Mouse (Mus musculus) v-Abl transformed pro-B cells (cell line): ENCODE results near the gene Klhdc3.

ENCODE experiments used
- in situ Hi-C, 2 experiments: fragments of 400-800 bp; cut with MboI; formaldehyde crosslinking; loops; one replicate each; pipeline ENCODE4 v1.15.1; 2025; ENCODE audit not compliant: unreplicated experiment in 2 of 2

Klhdc3 gene

DNA sequence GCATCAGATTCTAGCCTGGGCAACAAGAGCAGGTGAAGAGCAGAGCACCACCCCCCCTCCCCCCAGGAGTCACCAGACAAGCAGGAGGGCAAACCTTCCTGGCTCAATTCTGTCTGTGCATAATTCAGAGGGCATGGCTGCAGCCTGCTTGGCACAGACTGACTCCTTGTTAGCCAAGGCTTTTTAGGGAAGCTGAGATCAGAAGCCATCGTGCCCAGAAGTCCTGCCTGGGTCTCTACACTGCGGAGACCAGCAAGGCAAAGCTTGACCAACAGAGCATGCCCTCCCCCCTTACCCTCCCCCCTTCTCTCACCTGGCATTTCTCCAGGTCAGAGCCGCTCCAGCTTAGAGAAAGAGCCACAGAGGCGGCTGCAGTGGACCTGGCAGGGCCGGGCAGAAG lies 18.0 kb downstream of the Klhdc3 start:
- in situ Hi-C loops: no loop called here

DNA sequence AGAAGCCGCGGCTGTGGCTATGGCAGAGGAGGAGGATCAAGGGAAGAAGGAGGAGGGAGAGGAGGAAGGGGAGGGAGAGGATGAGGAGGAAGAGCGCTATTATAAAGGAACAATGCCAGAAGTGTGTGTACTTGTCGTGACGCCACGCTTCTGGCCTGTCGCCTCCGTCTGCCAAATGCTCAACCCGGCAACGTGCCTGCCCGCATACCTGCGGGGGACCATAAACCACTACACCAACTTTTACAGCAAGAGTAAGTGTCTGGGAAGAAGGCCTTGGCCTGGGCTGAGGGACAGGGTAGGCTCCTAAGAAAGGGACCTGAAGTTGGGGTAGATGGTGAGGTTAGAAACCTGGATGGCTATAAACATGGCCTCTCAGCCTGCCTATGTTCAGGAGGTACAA lies 18.7 kb downstream of the Klhdc3 start:
- in situ Hi-C loops: no loop called here

DNA sequence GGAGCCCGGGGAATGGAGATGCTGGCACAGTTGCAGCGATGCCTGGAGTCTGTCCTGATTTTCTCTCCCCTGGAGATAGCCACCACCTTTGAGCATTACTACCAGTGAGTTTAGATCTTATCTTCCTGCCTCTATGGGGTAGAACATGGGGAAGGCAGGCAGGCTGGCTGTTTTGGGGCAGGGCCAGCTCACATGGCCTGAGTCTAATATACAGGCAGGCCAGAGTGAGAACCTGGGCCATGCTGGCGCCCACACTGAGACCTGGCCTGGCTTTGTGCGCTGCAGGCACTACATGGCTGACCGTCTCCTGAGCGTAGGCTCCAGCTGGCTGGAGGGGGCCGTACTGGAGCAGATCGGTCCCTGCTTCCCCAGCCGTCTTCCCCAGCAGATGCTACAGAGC lies 19.4 kb downstream of the Klhdc3 start:
- in situ Hi-C loops: no loop called here

DNA sequence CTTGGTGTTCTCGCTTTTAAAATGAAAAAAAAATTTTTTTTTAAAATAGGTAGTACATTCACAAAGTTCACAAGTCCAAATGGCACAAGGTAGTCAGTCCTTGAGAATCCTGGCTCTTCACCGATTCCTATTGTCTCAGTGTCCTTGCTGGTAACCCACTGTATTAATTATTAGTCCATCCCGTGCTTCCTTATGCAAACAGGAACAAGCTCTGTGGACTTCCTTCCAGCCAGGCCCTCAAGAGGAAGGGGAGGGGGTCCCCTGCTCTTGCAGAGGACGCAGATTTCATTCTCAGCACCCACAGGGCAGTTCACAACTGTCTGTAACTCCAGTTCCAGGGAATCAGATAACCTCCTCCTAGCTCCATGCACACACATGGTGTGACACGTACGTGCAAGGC lies 24.7 kb downstream of the Klhdc3 start:
- in situ Hi-C loops: no loop called here

DNA sequence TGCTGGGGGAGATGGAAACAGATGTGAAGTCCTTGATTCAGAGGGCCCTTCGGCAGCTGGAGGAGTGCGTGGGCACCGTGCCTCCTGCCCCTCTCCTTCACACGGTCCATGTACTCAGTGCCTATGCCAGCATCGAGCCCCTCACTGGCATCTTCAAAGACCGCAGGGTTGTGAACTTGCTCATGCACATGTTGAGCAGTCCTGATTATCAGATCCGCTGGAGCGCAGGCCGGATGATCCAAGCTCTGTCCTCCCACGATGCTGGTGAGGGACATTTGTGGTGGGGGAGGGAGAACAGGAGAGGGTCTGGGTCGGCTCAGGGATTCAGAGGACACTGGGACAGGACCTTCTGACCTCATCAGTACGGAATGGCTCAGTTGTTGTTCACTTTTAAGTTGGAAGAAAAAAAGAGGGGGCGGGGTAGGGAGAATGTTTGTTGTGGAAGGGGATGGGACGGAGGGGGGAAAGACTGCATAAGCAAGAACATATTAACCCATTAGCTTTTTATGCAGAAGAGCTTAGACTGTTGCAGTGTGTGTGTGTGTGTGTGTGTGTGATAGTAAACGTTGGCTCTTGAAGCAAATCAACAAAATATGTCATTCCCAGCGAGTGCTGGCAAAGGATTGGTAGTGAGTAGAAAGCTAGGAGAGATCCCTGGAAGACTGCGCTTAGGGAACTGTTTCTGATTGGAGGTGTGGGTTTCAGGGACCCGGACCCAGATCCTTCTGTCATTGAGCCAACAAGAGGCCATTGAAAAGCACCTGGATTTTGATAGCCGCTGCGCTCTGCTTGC lies 28.8 kb downstream of the Klhdc3 start:
- in situ Hi-C loops: no loop called here

DNA sequence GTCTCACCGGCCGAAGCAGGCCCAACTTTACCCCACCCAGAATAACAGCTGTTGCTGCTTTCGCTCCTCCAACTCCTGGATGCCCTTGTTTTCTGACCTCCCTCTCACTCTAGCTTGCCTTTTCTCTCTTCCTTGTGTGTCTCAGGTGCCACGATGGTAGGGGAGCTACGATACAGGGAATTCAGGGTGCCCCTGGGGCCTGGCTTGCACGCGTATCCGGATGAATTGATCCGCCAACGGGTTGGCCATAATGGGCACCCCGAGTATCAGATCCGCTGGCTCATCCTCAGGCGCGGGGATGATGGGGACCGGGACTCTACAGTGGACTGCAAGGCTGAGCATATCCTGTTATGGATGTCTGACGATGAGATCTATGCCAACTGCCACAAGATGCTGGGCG lies 29.4 kb downstream of the Klhdc3 start:
- in situ Hi-C loops: no loop called here

DNA sequence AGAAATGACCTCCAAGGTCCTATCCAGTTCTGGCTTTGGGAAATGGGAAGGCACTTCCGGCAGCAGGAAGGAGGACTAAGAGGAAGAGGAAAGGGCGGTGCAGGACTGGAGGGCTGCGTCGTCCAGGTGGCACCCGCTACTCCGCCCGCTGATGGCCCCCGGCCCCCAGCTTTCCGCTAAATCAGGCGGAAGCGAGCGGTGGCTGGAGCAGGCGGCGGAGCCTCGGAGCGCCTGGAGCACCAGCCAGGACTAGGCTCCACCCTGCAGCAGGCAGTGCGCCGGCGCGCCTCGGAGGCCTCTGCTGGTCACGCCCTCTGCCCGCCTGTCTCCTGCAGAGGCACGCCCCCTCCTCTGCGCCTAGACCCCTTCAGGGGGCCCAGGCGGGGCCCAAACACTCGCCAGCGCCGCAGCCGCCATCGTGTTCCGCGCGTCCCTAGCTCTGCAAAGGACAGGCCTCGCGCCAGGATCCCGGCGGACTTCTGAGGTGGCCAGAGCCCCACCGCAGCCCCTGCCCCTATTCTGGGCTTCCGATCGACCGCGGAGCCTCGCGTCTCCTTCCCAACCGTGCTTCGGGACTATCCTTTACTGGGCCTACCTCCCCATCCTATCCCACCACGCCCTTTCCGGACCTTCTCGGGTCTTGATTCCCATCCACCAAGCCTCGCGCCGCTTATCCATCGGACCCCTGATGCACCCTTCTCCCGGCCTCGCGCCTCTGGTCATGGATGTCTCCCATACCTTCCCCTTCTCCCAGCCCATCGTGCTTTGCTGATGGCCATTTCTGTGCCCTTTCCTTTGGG lies 30.3 kb downstream of the Klhdc3 start, which contains the start of gene Cul7:
Gene Cul7, plus strand, starts transcription at position 106 of the 800 bp plus-strand sequence.
- in situ Hi-C loops: no loop called here

DNA sequence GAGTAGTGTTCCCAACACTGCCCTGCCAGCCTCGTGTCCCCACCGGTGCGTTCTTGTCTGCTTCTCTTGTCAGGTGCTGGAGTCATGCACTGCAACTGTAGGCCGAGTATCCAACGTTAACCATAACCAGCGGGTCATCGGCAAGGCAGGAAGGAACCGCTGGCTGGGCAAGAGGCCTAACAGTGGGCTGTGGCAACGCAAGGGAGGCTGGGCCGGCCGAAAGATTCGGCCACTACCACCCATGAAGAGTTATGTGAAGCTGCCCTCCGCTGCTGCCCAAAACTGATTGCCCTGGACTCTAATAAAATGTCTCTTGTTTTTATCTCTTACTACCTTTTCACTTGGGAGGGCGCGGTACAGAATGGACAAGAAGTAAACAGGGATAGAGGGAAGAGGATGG lies 30.9 kb downstream of the Klhdc3 start:
- in situ Hi-C loops: loop anchor here in 1 of 2 experiments (10.0 kb wide), 1 partner anchor 125 kb away; the partner anchor contains the start of gene 2310039H08Rik

DNA sequence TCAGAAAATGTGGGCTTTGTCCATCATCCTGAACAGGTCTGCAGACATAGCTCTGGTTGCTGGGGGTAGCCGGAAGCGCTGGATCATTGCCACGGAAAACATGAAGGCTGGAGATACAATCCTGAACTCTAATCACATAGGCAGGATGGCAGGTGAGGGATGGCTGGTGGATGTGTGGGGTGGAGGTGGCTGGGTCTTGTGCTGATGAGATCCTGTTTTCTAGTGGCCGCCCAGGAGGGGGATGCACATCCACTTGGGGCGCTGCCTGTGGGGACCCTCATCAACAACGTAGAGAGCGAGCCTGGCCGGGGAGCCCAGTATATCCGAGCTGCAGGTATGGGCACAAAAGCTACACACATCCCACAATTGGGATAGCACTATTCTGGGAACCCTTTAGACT lies 32.3 kb downstream of the Klhdc3 start:
- in situ Hi-C loops: loop anchor here in 1 of 2 experiments (10.0 kb wide), 1 partner anchor 126 kb away; the partner anchor contains the start of gene 2310039H08Rik

DNA sequence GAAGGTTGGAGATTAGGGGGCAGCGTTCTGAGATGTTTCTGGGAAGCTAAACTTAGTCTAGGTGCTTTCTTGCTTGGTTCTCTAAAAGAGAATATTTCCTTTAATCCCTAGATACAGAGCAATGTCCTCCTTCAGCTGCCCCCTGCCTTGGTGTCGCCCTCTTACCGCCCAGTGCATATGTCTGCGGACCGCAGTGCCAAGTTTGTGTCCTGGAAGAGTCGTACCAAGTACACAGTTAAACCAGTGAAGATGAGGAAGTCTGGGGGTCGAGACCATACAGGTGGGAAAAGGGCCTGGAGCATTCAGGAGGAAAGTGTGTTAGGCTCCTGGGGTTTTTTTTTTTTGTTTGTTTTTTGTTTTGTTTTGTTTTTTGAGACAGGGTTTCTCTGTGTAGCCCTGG lies 33.4 kb downstream of the Klhdc3 start:
- in situ Hi-C loops: loop anchor here in 1 of 2 experiments (10.0 kb wide), 1 partner anchor 128 kb away; the partner anchor contains the start of gene 2310039H08Rik

DNA sequence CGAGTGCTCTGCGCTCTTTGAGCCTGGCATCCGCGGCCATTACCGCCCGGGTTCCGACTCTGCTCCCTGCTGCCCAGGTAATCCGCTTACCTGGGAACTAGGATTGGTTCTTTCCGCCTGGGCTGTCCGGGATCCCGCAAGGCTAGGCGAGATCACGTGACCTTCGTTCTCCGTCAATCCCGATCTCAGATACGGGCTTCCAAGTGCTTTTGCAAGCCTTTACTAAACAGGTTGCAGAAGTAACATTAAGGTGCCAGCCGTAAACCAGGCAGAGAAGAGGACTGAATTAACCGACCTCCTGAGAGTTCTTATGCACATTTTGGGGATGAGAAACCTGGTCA lies 34.4 kb downstream of the Klhdc3 start:
- in situ Hi-C loops: loop anchor here in 1 of 2 experiments (10.0 kb wide), 1 partner anchor 129 kb away; the partner anchor contains the start of gene 2310039H08Rik

DNA sequence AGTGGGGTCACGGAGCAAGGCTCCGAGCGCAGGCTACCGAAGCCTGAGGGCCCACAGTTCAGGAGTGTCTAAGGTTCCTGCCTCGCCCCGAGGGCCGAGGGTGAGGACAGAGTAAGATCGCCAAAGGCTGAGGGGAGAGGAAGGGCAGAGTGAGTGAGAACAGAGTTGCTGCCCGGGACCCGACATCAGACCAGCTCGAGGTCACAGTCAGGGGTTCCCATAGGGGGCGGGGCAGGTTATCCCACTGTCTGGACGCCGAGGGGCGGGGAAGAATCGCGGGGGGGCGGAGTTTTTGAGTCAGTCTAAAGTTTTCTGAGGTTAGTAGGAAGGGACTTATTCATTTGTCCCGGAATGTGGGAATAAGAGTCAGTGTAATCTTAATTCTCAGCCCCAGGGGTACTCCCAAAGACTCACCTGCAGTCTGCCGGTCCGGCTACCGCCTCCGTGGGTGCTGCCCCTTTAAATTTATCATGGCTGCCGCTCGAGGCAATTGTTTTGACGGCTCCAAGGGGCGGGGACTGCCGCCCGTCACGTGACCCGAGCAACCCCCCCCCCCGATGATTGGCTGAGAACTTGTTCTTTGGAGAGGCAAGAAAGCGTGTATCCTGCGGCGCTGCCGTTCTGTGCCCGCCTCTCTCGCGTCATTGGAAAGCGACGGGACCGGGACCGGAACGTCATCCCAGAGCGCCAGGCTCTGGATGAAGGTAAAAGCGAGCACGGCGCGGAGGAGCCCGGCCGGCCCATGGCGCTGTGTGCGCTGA lies 35.0 kb downstream of the Klhdc3 start, which contains the start of the genes Klc4 and Mrpl2:
Gene Klc4, minus strand, starts transcription at position 462 of the 761 bp plus-strand sequence.
Gene Mrpl2, plus strand, starts transcription at position 669 of the 761 bp plus-strand sequence.
- in situ Hi-C loops: loop anchor here in 1 of 2 experiments (10.0 kb wide), 1 partner anchor 129 kb away; the partner anchor contains the start of gene 2310039H08Rik

DNA sequence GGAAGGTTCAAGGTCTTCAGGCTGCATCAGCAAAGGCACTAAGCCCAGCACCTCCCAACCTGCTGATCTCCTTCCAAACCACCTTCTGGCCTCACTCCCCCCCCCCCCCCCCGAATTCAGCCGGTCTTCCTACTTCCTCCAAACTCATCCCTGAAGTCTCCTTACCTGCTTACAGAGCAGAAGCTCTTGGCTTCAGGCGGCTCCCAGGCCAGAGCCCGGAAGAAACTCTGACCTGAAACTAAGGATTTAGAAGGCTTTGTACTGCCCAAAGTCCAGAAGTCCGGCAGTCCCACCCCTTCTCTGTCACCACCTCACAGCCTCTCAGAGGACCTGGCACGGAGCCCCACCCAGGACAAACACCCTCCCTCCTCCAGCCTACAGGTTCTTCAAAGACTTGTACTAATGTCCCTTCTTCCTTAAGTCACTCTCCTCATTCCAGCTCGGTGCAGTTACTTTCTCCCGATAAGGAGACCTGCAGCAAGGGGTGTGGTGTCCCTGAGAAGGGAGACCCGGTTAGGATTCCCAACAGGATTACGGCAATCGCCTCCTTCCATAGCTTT lies 35.7 kb downstream of the Klhdc3 start:
- in situ Hi-C loops: loop anchor here in 1 of 2 experiments (10.0 kb wide), 1 partner anchor 130 kb away; the partner anchor contains the start of gene 2310039H08Rik

DNA sequence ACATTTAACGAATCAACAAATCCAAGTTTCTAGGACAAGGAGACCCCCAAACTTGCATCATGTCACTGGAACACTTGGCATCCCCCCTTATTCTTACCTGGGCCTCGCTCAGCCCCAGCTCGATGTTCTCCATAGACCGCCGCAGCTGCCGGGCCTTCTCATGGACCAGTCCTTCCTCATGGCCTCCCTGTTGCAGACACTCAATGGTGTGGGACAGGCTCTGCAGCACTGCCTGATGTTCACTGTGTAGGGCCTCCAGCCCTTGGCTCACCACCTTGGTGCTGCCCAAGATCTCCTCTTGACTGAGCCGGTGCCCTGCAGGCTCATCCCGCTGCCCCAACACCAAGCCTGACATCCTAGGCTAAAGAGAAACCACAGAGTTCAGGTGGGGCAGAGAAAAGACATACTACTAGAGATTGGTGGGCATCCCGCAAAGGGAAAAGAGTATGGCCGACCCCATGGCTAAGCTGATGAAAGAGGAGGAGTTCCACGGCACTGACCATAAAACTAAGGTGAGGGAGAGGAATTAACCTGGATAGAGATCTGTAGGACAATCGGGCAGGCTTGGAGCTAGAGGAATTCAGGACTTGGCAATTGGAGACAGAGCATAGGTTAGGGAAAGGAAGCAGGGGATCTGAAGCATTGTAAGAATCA lies 36.4 kb downstream of the Klhdc3 start:
- in situ Hi-C loops: loop anchor here in 1 of 2 experiments (10.0 kb wide), 1 partner anchor 131 kb away; the partner anchor contains the start of gene 2310039H08Rik

DNA sequence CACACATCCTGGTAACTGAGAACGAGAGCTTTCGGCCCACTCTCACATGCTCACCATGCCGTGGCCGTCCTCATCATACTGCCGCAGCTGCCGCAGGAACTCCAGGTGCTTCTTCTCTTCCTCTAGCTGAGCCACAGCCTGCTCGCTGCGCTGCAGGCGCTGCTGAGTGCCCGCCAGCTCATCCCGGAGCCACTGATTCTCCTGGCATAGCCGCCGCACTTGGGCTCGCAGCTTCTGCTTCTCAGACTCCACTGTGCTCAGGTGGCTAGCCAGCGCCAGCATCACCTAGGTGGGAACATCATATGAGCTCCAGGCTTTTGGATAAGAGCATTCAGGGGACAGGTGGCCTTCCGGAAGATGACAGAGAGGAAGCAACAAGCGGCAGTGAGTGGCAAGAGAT lies 38.7 kb downstream of the Klhdc3 start:
- in situ Hi-C loops: loop anchor here in 1 of 2 experiments (10.0 kb wide), 1 partner anchor 133 kb away; the partner anchor contains the start of gene 2310039H08Rik

DNA sequence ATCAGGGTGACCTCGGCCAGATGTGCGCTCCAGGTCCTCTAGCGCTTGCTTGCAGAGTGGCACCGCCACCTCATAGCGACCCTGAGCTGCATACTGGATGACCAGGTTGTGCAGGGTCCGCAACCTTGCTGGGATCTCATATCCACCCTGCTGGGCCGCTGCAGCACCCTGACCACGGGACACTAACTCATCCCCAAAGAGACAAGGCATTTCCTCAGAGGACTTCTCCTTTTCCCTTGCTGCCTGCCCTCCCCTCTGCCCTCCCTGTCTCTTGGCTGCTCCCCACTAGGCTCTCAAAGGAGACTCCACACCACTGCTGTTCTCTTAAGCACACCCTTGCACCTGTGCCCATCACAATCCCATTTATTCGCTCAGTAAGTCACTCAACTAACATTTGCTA lies 40.8 kb downstream of the Klhdc3 start:
- in situ Hi-C loops: loop anchor here (10.0 kb wide), 2 partner anchors 115 to 135 kb away; partner anchors contain the start of gene 2310039H08Rik (in 1 of the 2)

DNA sequence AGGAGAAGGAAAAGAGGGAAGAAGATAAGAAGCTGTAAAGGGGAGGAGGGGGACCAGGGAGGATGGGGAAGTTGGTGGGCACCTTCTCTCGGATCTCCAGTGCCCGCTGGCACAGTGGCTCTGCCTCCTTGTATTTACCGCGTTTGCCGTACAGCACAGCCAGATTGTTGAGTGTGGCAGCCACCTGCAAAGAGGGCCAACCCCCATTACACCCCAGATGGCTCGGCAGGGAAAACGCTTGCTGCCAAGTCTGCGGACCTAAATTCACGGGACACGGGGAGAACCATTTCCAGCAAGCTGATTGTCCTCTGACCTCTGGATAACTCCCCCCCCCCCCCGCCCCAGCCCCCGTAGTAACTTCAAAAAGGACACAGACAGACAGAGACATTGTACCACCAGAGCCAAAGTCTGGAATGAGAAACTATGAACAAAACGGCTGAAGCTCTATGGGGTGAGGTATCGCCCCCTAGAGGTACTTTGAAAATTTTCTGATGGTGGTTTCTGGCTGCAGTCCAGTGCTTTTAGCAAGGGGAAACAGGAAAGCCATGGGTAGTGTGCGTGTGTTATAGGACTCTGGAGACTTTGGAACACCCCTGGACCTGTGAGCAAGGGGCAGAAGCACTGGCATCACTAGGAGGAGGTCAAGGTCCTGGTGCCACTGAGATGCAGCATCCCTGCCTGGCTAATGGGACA lies 43.7 kb downstream of the Klhdc3 start:
- in situ Hi-C loops: loop anchor here in 1 of 2 experiments (10.0 kb wide), 1 partner anchor 112 kb away; no protein-coding TSS in a partner anchor

DNA sequence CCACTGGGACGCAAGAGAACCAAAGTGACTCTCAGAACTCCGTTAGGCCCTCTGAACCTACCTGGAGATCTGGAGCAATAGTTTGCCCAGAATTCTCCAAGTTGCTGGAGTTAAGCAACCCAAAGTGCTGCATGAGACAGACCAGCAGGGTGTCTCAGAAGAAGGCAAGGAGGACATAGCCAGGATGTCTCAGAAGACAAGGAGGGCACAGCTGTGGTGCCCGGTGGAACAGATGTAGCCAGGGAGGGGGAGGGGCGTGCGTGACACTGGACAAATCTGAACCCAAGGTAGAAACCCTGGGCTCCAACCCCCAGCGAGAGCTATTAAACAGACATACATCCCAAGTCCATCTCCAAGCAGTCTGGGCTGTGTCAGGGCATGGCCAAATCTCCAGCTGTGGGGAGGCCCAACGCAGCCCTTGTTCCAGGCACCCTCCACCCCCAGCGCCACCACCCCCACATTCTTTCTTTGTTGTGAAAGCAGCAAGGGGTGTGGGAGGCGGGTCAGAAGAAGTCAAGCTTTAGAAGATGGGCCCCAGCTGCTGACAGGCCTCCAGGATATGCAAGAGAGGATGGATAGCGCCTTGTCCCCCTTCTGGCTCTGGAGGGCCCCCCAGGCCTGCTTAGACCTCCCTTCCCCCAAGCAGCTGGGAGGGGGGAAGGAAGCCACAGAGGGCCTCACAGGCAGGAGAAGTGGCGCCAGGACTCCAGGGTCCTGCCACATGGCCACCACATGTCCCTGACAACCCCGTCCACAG lies 50.9 kb downstream of the Klhdc3 start:
- in situ Hi-C loops: loop anchor here in 1 of 2 experiments (10.0 kb wide), 1 partner anchor 105 kb away; no protein-coding TSS in a partner anchor
